Mouse (Mus musculus): Measurements from ENCODE around the gene Fggy.

Fggy gene

GRCm38 (mm10) chr4:95664327-95664726 is 107.0 kb downstream of the Fggy start:
- no peak for DNase-seq (ENCODE audit: low read depth)

- DNase-seq (ENCODE audit: low read depth) = no peak
Observed at GRCm38 (mm10) chr4:95666284-95666889, 109.1 kb downstream of the Fggy start.

- no peak for DNase-seq (ENCODE audit: low read depth)
Observed at GRCm38 (mm10) chr4:95666896-95667295, 109.6 kb downstream of the Fggy start.

DNA sequence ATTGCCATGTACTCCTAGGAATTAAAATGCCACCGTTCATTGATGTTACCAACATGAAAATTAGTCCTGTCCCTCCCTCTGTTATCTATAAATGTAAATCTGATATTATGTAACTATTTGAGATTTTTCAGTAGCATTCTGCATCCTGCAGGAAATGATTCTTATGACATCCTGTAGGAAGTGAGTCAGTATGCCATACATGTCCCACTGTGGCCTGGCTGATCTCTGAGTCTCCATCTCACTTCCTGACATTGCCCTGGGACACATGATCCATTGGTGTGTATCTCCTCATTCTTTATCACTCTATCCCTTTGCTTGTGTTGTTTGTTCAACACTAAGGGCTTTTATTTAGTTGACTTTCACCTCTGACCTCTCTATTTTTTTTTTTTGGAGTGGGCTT is 110.3 kb downstream of the Fggy start:
- DNase-seq (ENCODE audit: low read depth) = no peak

DNA sequence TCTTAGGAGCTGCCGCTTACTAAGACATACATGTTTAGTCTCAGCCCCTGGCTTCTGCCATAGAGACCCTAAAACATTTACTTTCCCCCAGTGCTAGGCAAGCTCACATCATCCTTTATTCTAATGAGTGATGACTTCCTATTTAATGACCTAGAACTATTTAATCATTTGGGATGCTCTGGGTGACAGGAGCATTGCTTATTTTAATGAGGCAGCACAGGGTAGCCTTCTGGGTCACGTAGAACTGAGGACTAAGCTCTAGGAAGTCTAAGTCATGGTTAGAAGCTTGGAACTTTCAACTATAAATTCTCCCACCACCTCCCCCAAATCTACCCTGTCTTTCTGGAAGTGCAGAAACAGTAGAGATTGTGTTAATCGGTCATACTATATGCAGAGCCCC is 111.2 kb downstream of the Fggy start:
- no peak for DNase-seq (ENCODE audit: low read depth)

- no peak for DNase-seq (ENCODE audit: low read depth)
Observed at GRCm38 (mm10) chr4:95669336-95669735, 112.0 kb downstream of the Fggy start.

GRCm38 (mm10) chr4:95670559-95670958 is 113.3 kb downstream of the Fggy start:
- DNase-seq (ENCODE audit: low read depth) = no peak

DNA sequence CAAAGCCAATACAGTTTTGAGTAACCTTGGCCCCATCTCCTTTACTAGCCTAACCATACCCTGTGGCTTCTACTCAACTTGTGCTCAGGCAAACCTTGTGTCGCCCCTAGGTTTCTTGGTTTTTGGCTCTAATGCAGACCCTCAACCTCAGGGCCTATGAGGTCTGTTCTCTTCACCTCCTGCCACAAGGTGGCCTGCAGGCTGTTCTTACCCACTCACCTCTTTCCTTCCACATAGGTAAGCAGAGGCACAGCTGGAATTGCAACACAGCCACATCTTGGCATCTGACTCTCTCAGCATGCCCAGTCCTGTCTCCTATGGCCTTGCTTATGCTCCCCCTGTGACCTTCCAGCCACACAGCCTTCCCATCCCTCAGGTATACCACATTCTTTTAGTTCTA is 114.7 kb downstream of the Fggy start:
- DNase-seq (ENCODE audit: low read depth) = no peak

GRCm38 (mm10) chr4:95676390-95676789 is 119.1 kb downstream of the Fggy start:
- DNase-seq (ENCODE audit: low read depth) = no peak

DNA sequence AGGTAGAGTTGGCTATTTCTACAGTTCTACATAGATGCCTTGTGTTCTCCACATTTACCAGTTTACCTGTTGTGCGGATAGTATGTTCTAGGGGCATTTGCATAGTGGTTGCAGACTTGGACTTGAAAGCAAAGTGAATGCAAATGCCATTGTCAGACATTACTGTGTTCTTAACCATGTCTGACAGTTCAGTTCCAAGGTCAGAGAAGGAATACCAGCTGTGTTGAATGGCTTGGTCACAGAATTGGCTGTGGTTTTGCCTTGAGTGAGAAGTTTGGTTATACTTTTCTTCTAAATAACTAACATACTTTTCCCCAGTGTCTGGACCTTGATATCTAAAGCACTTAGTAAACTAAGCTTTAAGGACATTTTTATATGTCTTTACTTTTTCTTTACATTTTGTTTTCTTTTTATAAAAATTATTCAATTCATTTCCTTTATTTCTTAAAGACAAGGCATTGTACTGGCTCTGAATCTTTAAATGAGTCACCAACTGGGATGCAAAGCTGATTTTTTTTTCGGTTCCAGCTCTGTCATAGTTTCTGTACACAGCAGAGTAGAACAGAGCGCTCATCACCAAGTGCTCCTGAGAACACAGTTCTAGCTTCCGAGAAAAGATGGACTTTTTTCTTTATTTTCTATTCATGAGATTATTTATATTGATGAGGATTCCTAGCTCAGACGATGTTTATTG is 123.6 kb downstream of the Fggy start:
- DNase-seq (ENCODE audit: low read depth) = peak; percentile 33

GRCm38 (mm10) chr4:95684522-95685080 is 127.3 kb downstream of the Fggy start:
- DNase-seq (ENCODE audit: low read depth) = no peak

DNA sequence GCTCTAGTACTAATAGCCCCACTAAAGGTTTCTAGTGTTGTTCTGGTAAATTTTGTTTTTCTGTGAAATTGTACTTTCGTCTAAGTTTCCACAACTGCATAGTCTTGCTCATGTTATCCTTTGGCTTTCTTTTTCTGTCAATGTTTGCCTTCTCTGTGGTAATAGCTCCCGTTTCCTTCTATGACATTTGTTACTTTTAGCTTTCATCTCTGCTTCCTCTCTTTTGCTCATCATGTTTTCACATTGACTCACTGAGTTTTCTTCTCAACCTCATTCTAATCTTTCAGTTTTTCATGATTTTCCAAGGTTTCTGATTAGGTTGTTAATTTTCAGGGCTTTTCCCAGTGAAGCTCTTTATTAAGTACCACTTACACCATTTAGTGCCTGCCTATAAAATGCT is 129.5 kb downstream of the Fggy start:
- DNase-seq (ENCODE audit: low read depth) = no peak

- DNase-seq (ENCODE audit: low read depth) = no peak
Observed at GRCm38 (mm10) chr4:95687350-95687749, 130.0 kb downstream of the Fggy start.

DNA sequence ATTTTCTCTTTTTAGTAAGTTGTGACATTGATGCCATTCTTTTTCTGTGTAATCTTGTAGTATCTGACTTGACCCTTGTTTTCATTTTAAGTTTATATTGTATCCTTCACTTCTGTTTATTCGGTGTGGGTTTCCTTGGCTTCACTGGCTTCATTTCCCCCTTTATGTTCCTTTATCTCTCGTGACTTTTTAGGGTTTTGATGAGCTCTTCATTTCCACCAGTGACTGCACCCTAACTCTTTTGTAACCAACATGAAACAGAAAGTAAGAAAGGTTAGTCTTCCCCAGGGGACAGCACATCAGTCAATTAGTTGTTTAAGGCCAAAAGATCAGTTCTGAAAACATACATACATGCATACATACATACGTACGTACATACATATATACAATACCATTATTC is 130.9 kb downstream of the Fggy start:
- no peak for DNase-seq (ENCODE audit: low read depth)

DNA sequence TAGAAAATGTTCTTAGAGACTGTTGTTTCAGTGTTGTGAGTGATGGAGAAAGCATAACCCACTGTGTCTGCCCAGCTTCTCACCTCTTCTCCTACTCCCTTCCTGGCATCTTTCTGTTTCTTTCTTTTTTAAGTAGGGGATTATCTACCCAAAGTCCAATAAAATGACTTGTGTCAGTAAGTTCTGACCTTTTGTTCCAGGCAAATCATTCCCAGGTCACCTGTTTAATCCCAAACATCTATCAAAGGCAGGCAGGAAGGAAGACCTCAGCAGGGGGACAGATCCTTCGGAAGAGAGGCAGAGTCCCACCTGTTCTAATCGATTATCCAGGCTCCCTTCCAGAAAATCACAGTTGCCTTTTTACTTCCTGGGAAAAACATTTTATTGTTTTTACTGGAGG is 143.1 kb downstream of the Fggy start:
- no peak for DNase-seq (ENCODE audit: low read depth)

DNA sequence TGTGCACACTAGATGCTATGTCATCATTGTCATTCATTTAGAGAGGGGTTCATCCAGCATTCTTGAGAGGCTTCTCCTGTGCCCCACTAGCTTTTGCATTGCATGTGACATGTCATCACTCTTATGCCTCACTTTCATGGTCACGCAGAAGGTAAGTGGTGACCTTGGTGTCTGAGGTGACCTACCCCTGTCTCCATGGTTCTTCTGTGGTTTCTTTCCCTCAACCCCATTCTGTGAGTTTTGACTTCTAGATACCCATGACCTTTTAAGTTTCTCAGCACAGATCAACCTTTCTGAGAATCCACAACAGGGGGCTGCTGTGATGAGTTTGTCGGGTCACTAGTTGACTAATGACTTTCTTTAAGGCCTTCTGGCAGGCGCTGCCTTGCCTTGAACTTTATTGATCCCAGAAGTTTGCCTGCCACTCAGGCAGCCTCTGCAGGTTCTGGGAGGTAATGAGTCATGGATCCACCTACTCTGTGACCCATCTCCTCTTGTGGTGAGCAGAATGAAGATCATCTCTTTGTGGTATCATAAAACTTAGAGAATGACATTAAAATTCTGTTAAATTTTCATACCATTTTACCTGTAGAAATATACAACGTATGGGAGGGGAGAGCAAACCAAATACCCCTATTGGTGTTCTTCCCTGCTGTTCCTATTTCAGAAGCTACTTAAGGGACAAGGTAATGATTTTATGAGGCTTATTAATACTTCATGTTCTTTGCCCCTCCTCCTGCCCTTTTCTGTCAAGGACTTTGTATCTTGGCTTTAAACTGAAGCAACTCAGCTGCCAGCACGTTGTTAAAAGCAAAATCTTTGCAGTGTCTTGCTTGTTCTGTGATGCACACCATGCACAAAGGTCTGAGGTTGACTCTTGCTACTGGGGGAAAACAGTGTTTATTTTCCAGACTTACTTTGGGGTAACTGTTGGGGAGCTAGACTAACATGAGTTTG is 150.9 kb downstream of the Fggy start:
- DNase-seq (ENCODE audit: low read depth) = no peak

- DNase-seq (ENCODE audit: low read depth) = no peak
Observed at GRCm38 (mm10) chr4:95709750-95710149, 152.4 kb downstream of the Fggy start.

DNA sequence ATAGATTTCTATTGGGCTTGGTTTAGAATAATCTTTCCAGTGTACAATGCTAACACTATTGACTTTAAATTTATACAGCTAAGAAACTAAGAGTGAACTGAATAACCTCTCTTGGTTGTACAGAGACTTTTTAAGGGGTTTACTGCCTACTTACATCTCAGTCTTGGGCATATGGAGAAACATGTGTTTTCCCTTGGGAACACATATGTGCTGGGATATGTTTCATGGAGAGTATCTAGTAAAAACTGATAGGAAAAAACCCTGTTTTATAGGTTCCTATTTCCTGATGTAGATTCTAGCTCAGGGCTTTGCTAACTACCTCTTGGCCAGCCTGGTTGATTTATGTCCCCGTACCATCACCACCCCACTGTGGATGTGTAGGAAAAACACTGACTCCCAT is 155.5 kb downstream of the Fggy start:
- no peak for DNase-seq (ENCODE audit: low read depth)

- DNase-seq (ENCODE audit: low read depth) = peak; percentile 61
Observed at GRCm38 (mm10) chr4:95713271-95713670, 156.0 kb downstream of the Fggy start.

DNA sequence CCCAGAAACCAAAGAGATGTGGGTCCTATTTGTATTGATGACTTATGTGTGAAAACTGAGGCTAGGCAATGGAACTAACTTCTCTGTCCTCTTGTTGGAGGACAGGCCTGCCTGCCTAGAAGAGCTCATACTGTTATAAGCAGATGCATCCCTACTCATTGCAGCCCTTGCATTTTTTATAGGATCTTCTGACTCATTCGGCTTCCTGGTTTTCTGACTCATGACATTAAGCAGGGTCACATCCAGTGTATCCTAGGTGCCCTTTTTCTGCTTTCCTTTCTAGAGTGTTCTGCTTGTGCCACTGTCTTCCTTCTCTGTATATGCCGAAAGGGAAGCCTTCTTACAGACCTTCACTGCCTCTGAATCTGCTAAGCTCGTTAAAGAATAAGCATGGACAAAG is 158.8 kb downstream of the Fggy start:
- peak; percentile 59 for DNase-seq (ENCODE audit: low read depth)

GRCm38 (mm10) chr4:95723615-95724014 is 166.3 kb downstream of the Fggy start:
- DNase-seq (ENCODE audit: low read depth) = no peak

DNA sequence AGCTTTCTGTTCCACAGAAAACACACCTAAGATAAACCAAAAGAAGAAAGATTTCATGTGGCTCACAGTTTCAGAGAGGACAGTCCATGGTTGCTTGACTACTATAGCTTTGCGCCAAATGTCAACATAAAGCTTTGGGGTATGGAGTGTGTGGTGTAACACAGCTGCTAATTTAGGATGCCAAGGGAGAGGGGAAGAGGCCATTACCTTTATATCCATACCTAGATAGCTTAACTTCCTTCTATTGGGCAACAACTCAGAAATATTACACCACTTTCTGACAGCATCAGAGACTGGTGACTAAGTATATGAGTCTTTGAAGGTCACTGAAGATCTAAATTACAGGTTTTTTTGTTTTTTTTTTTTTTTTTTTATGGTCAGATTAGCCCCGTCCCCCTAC is 169.1 kb downstream of the Fggy start:
- no peak for DNase-seq (ENCODE audit: low read depth)
